Mouse (Mus musculus): Measurements from ENCODE around the gene Gm49721. TPM values are rescaled to one million over a fixed set of nuclear protein-coding genes. Genes with fewer than 3 reads are reported as not detected.
A peak's percentile ranks its signal among the peaks of the same experiment; 100 is the strongest.
"Not testable (repeated sequence)": the region's sequence is repeated elsewhere in the genome, so short reads cannot be mapped to it uniquely, and the experiment has no call there.

Gm49721 gene
- not detected in 2 replicates for polyA plus RNA-seq (2012; ENCODE audit: insufficient read depth, low replicate concordance)

GRCm38 (mm10) chr17:6978287-6979248 is at the start of gene Gm49721:
Gene Gm49721, plus strand, starts transcription at chr17:6978904.
- H3K36me3 ChIP-seq (replicated peaks; ENCODE audit: low read length); H3K9me3 ChIP-seq; H3K27me3 ChIP-seq (replicated peaks); H3K4me1 ChIP-seq: not testable (repeated sequence)
- peak within 1 kb of the TSS; percentile 59 for H3K4me3 ChIP-seq (replicated peaks)

- not testable (repeated sequence) for H3K36me3 ChIP-seq (replicated peaks; ENCODE audit: low read length); H3K9me3 ChIP-seq; H3K27me3 ChIP-seq (replicated peaks); H3K4me3 ChIP-seq (replicated peaks); H3K4me1 ChIP-seq
Measured at GRCm38 (mm10) chr17:6931625-6932024, 47.1 kb upstream of the Gm49721 start.

GRCm38 (mm10) chr17:6942560-6942959 is 36.1 kb upstream of the Gm49721 start:
- not testable (repeated sequence) for H3K36me3 ChIP-seq (replicated peaks; ENCODE audit: low read length); H3K27me3 ChIP-seq (replicated peaks); H3K9me3 ChIP-seq; H3K4me3 ChIP-seq (replicated peaks); H3K4me1 ChIP-seq

GRCm38 (mm10) chr17:6947637-6947983 is 31.1 kb upstream of the Gm49721 start:
- H3K4me3 ChIP-seq (replicated peaks); H3K4me1 ChIP-seq; H3K9me3 ChIP-seq: not testable (repeated sequence)

GRCm38 (mm10) chr17:6947984-6948768 is 30.5 kb upstream of the Gm49721 start, which contains the start of gene Rsph3b:
Gene Rsph3b, minus strand, starts transcription at chr17:6948682.
- not testable (repeated sequence) for H3K4me1 ChIP-seq; H3K36me3 ChIP-seq (replicated peaks; ENCODE audit: low read length); H3K9me3 ChIP-seq; H3K27me3 ChIP-seq (replicated peaks)
- peak within 1 kb of the TSS; percentile 92 for H3K4me3 ChIP-seq (replicated peaks)

More at GRCm38 (mm10) chr17:6947637-6947983, 31.1 kb upstream of the Gm49721 start:
- not testable (repeated sequence) for H3K36me3 ChIP-seq (replicated peaks; ENCODE audit: low read length); H3K27me3 ChIP-seq (replicated peaks)

- H3K4me1 ChIP-seq; H3K9me3 ChIP-seq; H3K27me3 ChIP-seq (replicated peaks); H3K36me3 ChIP-seq (replicated peaks; ENCODE audit: low read length): not testable (repeated sequence)
- H3K4me3 ChIP-seq (replicated peaks) = peak overlapping the region; percentile 87
Measured at GRCm38 (mm10) chr17:6948769-6949228, 29.9 kb upstream of the Gm49721 start.

GRCm38 (mm10) chr17:6958881-6959280 is 19.8 kb upstream of the Gm49721 start:
- not testable (repeated sequence) for H3K4me1 ChIP-seq; H3K36me3 ChIP-seq (replicated peaks; ENCODE audit: low read length); H3K9me3 ChIP-seq; H3K4me3 ChIP-seq (replicated peaks); H3K27me3 ChIP-seq (replicated peaks)

GRCm38 (mm10) chr17:6959543-6960259 is 19.0 kb upstream of the Gm49721 start:
- H3K4me3 ChIP-seq (replicated peaks); H3K9me3 ChIP-seq; H3K36me3 ChIP-seq (replicated peaks; ENCODE audit: low read length); H3K27me3 ChIP-seq (replicated peaks); H3K4me1 ChIP-seq: not testable (repeated sequence)

GRCm38 (mm10) chr17:6960349-6960748 is 18.4 kb upstream of the Gm49721 start:
- H3K27me3 ChIP-seq (replicated peaks); H3K36me3 ChIP-seq (replicated peaks; ENCODE audit: low read length); H3K9me3 ChIP-seq; H3K4me1 ChIP-seq; H3K4me3 ChIP-seq (replicated peaks): not testable (repeated sequence)

- peak within 1 kb of the TSS; percentile 90 for H3K4me3 ChIP-seq (replicated peaks)
- not testable (repeated sequence) for H3K9me3 ChIP-seq
Measured at GRCm38 (mm10) chr17:6960776-6961175, 17.9 kb upstream of the Gm49721 start, which contains the start of gene Tagap1. Gene Tagap1, minus strand, starts transcription at chr17:6961156.

GRCm38 (mm10) chr17:6961181-6962000 is 17.3 kb upstream of the Gm49721 start:
- not testable (repeated sequence) for H3K4me1 ChIP-seq; H3K9me3 ChIP-seq; H3K27me3 ChIP-seq (replicated peaks); H3K4me3 ChIP-seq (replicated peaks); H3K36me3 ChIP-seq (replicated peaks; ENCODE audit: low read length)

More at GRCm38 (mm10) chr17:6960776-6961175, 17.9 kb upstream of the Gm49721 start, which contains the start of gene Tagap1:
- H3K4me1 ChIP-seq; H3K27me3 ChIP-seq (replicated peaks); H3K36me3 ChIP-seq (replicated peaks; ENCODE audit: low read length): not testable (repeated sequence)

- not testable (repeated sequence) for H3K4me3 ChIP-seq (replicated peaks); H3K9me3 ChIP-seq; H3K27me3 ChIP-seq (replicated peaks); H3K4me1 ChIP-seq; H3K36me3 ChIP-seq (replicated peaks; ENCODE audit: low read length)
Measured at GRCm38 (mm10) chr17:6962339-6962738, 16.4 kb upstream of the Gm49721 start.

- H3K9me3 ChIP-seq; H3K27me3 ChIP-seq (replicated peaks); H3K36me3 ChIP-seq (replicated peaks; ENCODE audit: low read length); H3K4me1 ChIP-seq; H3K4me3 ChIP-seq (replicated peaks): not testable (repeated sequence)
Measured at GRCm38 (mm10) chr17:6962936-6963335, 15.8 kb upstream of the Gm49721 start.

GRCm38 (mm10) chr17:6965364-6965763 is 13.3 kb upstream of the Gm49721 start:
- H3K4me1 ChIP-seq = not testable (repeated sequence)

GRCm38 (mm10) chr17:6967673-6968072 is 11.0 kb upstream of the Gm49721 start:
- H3K4me3 ChIP-seq (replicated peaks); H3K36me3 ChIP-seq (replicated peaks; ENCODE audit: low read length); H3K9me3 ChIP-seq; H3K27me3 ChIP-seq (replicated peaks); H3K4me1 ChIP-seq: not testable (repeated sequence)

More at GRCm38 (mm10) chr17:6965364-6965763, 13.3 kb upstream of the Gm49721 start:
- not testable (repeated sequence) for H3K9me3 ChIP-seq; H3K27me3 ChIP-seq (replicated peaks); H3K4me3 ChIP-seq (replicated peaks); H3K36me3 ChIP-seq (replicated peaks; ENCODE audit: low read length)
